41 mouse cellular contexts compared by ENCODE assay signal in genomic region chr9:78308122-78308521, GRCm38 (mm10). TPM values are rescaled to one million over a fixed set of nuclear protein-coding genes. Genes with fewer than 3 reads are reported as not detected.
"Had no signal": no experiment of that assay in that cellular context is flagged by ENCODE, and none has a peak within 500 bp of the region (broad histone marks: within the 10 kb centered on the region; RNA-seq: fewer than 3 reads in every experiment).

No protein-coding gene starts in this region.

RNA-seq across cellular contexts. Expression of gene Omt2a, which starts 6.5 kb away (rescaled TPM):
- total RNA-seq: heart, postnatal 10 days; heart, postnatal 14 days; heart, postnatal 25 days; heart, postnatal 36 days; heart, postnatal 4 days; hematopoietic stem cell, adult 5-6 weeks; hindbrain, postnatal 0 days; layer of hippocampus, adult 18-20 months; layer of hippocampus, adult 2 months; layer of hippocampus, adult 8-10 months; layer of hippocampus, postnatal 10 days; layer of hippocampus, postnatal 14 days; layer of hippocampus, postnatal 25 days; layer of hippocampus, postnatal 36 days; left cerebral cortex, adult 18-20 months; left cerebral cortex, adult 2 months; left cerebral cortex, adult 8-10 months had no signal
- polyA plus RNA-seq: heart, embryonic 12.5 days; heart, embryonic 13.5 days; heart, embryonic 14.5 days; heart, embryonic 15.5 days; heart, embryonic 16.5 days; heart, postnatal 0 days; hindbrain, embryonic 10.5 days; hindbrain, embryonic 11.5 days; hindbrain, embryonic 12.5 days; hindbrain, embryonic 13.5 days; hindbrain, embryonic 14.5 days; hindbrain, embryonic 15.5 days; hindbrain, embryonic 16.5 days; hindbrain, postnatal 0 days; inflammation-experienced regulatory T-cells, adult 6 months; intestine, embryonic 14.5 days; intestine, embryonic 15.5 days; intestine, embryonic 16.5 days; intestine, postnatal 0 days; kidney, adult 2 months; kidney, embryonic 14.5 days; kidney, embryonic 15.5 days; kidney, embryonic 16.5 days; kidney, postnatal 0 days; large intestine, adult 2 months had no signal

RNA-seq across cellular contexts. Expression of gene Gm10639, which starts 18.4 kb away (rescaled TPM):
- total RNA-seq: heart, postnatal 10 days; heart, postnatal 14 days; heart, postnatal 25 days; heart, postnatal 36 days; heart, postnatal 4 days; hematopoietic stem cell, adult 5-6 weeks; hindbrain, postnatal 0 days; layer of hippocampus, adult 18-20 months; layer of hippocampus, adult 2 months; layer of hippocampus, adult 8-10 months; layer of hippocampus, postnatal 10 days; layer of hippocampus, postnatal 25 days; layer of hippocampus, postnatal 36 days; left cerebral cortex, adult 18-20 months; left cerebral cortex, adult 2 months; left cerebral cortex, adult 8-10 months had no signal
- polyA plus RNA-seq: heart, embryonic 12.5 days; heart, embryonic 13.5 days; heart, embryonic 14.5 days; heart, embryonic 15.5 days; heart, embryonic 16.5 days; heart, postnatal 0 days; hindbrain, embryonic 10.5 days; hindbrain, embryonic 11.5 days; hindbrain, embryonic 12.5 days; hindbrain, embryonic 13.5 days; hindbrain, embryonic 14.5 days; hindbrain, embryonic 15.5 days; hindbrain, embryonic 16.5 days; hindbrain, postnatal 0 days; inflammation-experienced regulatory T-cells, adult 6 months; intestine, embryonic 14.5 days had no signal

RNA-seq across cellular contexts. Expression of gene Omt2b, which starts 19.3 kb away (rescaled TPM):
- total RNA-seq: heart, postnatal 10 days; heart, postnatal 14 days; heart, postnatal 25 days; heart, postnatal 36 days; heart, postnatal 4 days; hematopoietic stem cell, adult 5-6 weeks; hindbrain, postnatal 0 days; layer of hippocampus, adult 18-20 months; layer of hippocampus, adult 2 months; layer of hippocampus, adult 8-10 months; layer of hippocampus, postnatal 10 days; layer of hippocampus, postnatal 14 days; layer of hippocampus, postnatal 25 days; layer of hippocampus, postnatal 36 days; left cerebral cortex, adult 18-20 months; left cerebral cortex, adult 2 months; left cerebral cortex, adult 8-10 months had no signal
- polyA plus RNA-seq: heart, embryonic 12.5 days; heart, embryonic 13.5 days; heart, embryonic 14.5 days; heart, embryonic 15.5 days; heart, embryonic 16.5 days; heart, postnatal 0 days; hindbrain, embryonic 10.5 days; hindbrain, embryonic 11.5 days; hindbrain, embryonic 12.5 days; hindbrain, embryonic 13.5 days; hindbrain, embryonic 14.5 days; hindbrain, embryonic 15.5 days; hindbrain, embryonic 16.5 days; hindbrain, postnatal 0 days; inflammation-experienced regulatory T-cells, adult 6 months; intestine, embryonic 14.5 days; intestine, embryonic 15.5 days; intestine, embryonic 16.5 days; intestine, postnatal 0 days; kidney, adult 2 months; kidney, embryonic 14.5 days; kidney, embryonic 15.5 days; kidney, embryonic 16.5 days; kidney, postnatal 0 days; large intestine, adult 2 months had no signal

RNA-seq across cellular contexts. Expression of gene Gsta2, which starts 47.5 kb away (rescaled TPM):
- total RNA-seq: heart, postnatal 10 days; heart, postnatal 14 days; heart, postnatal 4 days; hematopoietic stem cell, adult 5-6 weeks; hindbrain, postnatal 0 days; layer of hippocampus, adult 18-20 months; layer of hippocampus, adult 2 months; layer of hippocampus, postnatal 10 days; layer of hippocampus, postnatal 14 days; layer of hippocampus, postnatal 25 days; layer of hippocampus, postnatal 36 days; left cerebral cortex, adult 2 months; left cerebral cortex, adult 8-10 months had no signal
- polyA plus RNA-seq: heart, embryonic 12.5 days; heart, embryonic 13.5 days; heart, embryonic 14.5 days; heart, embryonic 15.5 days; heart, postnatal 0 days; hindbrain, embryonic 10.5 days; hindbrain, embryonic 11.5 days; hindbrain, embryonic 12.5 days; hindbrain, embryonic 13.5 days; hindbrain, embryonic 14.5 days; hindbrain, embryonic 15.5 days; hindbrain, embryonic 16.5 days; hindbrain, postnatal 0 days; inflammation-experienced regulatory T-cells, adult 6 months; large intestine, adult 2 months had no signal

RNA-seq across cellular contexts. Expression of gene Gm3776, which starts 51.2 kb away (rescaled TPM):
- total RNA-seq: heart, postnatal 10 days; heart, postnatal 14 days; heart, postnatal 4 days; hematopoietic stem cell, adult 5-6 weeks; hindbrain, postnatal 0 days; layer of hippocampus, adult 18-20 months; layer of hippocampus, adult 2 months; layer of hippocampus, adult 8-10 months; layer of hippocampus, postnatal 10 days; layer of hippocampus, postnatal 14 days; layer of hippocampus, postnatal 25 days; layer of hippocampus, postnatal 36 days; left cerebral cortex, adult 18-20 months; left cerebral cortex, adult 2 months; left cerebral cortex, adult 8-10 months had no signal
- polyA plus RNA-seq: heart, embryonic 12.5 days; heart, embryonic 13.5 days; heart, embryonic 14.5 days; heart, embryonic 15.5 days; heart, embryonic 16.5 days; hindbrain, embryonic 10.5 days; hindbrain, embryonic 11.5 days; hindbrain, embryonic 12.5 days; hindbrain, embryonic 13.5 days; hindbrain, embryonic 14.5 days; hindbrain, embryonic 15.5 days; hindbrain, embryonic 16.5 days; hindbrain, postnatal 0 days; inflammation-experienced regulatory T-cells, adult 6 months; kidney, embryonic 14.5 days had no signal
